Mouse (Mus musculus) cerebellum, postnatal 14 days (tissue): ENCODE results near the gene Serp2.

Source experiments
- DNase-seq, 2 experiments: peaks; one replicate each; pipeline ENCODE4 v3.0.0; 2021; ENCODE audit warnings: mixed read lengths in 2 of 2

Serp2 gene

GRCm38 (mm10) chr14:76556852-76557208 lies at the start of gene Serp2:
Gene Serp2 (minus strand): TSS chr14:76556889.
- DNase-seq: no peak

GRCm38 (mm10) chr14:76605931-76606534 lies 49.3 kb upstream of the Serp2 start:
- DNase-seq: no peak

GRCm38 (mm10) chr14:76604012-76604411 lies 47.3 kb upstream of the Serp2 start:
- DNase-seq: no peak

GRCm38 (mm10) chr14:76601654-76602053 lies 45.0 kb upstream of the Serp2 start:
- peak; percentile 31 to 58 for DNase-seq

GRCm38 (mm10) chr14:76600391-76600790 lies 43.7 kb upstream of the Serp2 start:
- DNase-seq: no peak

GRCm38 (mm10) chr14:76599706-76600105 lies 43.0 kb upstream of the Serp2 start:
- DNase-seq: peak; percentile 49 to 50

GRCm38 (mm10) chr14:76598518-76599216 lies 42.0 kb upstream of the Serp2 start:
- peak; percentile 70 to 75 for DNase-seq

GRCm38 (mm10) chr14:76597751-76598150 lies 41.1 kb upstream of the Serp2 start:
- no peak for DNase-seq

- peak; percentile 31 to 48 for DNase-seq
These were observed 38.6 kb upstream of the Serp2 start for GRCm38 (mm10) chr14:76595048-76595859.

GRCm38 (mm10) chr14:76594351-76594885 lies 37.7 kb upstream of the Serp2 start:
- DNase-seq: no peak

GRCm38 (mm10) chr14:76593630-76594193 lies 37.0 kb upstream of the Serp2 start:
- DNase-seq: no peak

GRCm38 (mm10) chr14:76592721-76593120 lies 36.0 kb upstream of the Serp2 start:
- DNase-seq: peak; percentile 45 to 52

GRCm38 (mm10) chr14:76592090-76592489 lies 35.4 kb upstream of the Serp2 start:
- DNase-seq: no peak

- DNase-seq: no peak
These were observed 33.4 kb upstream of the Serp2 start for GRCm38 (mm10) chr14:76590134-76590533.

- no peak for DNase-seq
These were observed 33.0 kb upstream of the Serp2 start for GRCm38 (mm10) chr14:76589671-76590070.

- DNase-seq: no peak
These were observed 29.2 kb upstream of the Serp2 start for GRCm38 (mm10) chr14:76585831-76586405.

- no peak for DNase-seq
These were observed 27.3 kb upstream of the Serp2 start for GRCm38 (mm10) chr14:76583985-76584384.

- no peak for DNase-seq
These were observed 25.6 kb upstream of the Serp2 start for GRCm38 (mm10) chr14:76581974-76582922.

- no peak for DNase-seq
These were observed 23.0 kb upstream of the Serp2 start for GRCm38 (mm10) chr14:76579660-76580061.

- DNase-seq: peak; percentile 35 to 43
These were observed 21.2 kb upstream of the Serp2 start for GRCm38 (mm10) chr14:76577840-76578239.

GRCm38 (mm10) chr14:76570292-76570691 lies 13.6 kb upstream of the Serp2 start:
- DNase-seq: no peak
